Mouse (Mus musculus): ENCODE data around the gene 4933415F23Rik. TPM values are rescaled to one million over a fixed set of nuclear protein-coding genes. Genes with fewer than 3 reads are reported as not detected.

Gene 4933415F23Rik
- not detected in 2 replicates for polyA plus RNA-seq (2015; fragmentation: Nextera tagmentation; extraction: Ambion mirVana)

DNA sequence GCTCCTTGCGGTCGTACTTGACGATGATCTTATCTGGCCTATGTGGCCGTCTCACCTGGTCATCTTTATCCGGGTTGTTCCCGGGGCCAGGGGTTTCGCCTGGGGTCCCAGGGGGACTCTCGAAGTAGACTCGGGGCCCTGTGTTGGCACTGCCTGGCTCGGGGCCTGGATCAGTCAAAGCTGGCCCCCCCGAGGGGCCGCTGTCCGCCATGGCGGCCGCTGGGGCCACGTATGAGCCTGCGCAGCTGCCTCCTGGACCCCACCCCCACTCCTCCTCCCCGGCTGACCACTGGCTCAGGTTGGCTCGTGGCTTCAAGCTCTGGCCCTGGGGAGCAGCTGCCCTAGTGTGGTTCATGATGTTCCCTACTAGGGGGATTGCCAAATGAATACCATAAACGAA lies at the start of gene 4933415F23Rik:
TSS of gene 4933415F23Rik (minus strand) at position 233 of the 400 bp plus-strand sequence.

Measured in spleen, postnatal 0 days (tissue).